Comparison of ENCODE assay signal across 1 mouse cellular context in genomic region chr5:114926153-114926684, GRCm38 (mm10).
TF ChIP-seq lines count a peak whose summit lies in the region.

No protein-coding gene starts in this region.

TF ChIP-seq in MEL, 35 proteins besides CTCF, POLR2A, EP300 and RAD21:
- TF ChIP-seq TAL1 (IDR thresholded peaks at IDR 0.05; ENCODE audit: low read length) (peak; percentile 56), GABPA (IDR thresholded peaks at IDR 0.05; ENCODE audit: low read depth, low read length) (no peak), RCOR1 (IDR thresholded peaks at IDR 0.05; ENCODE audit: low read depth, low read length) (no peak), GATA1 (IDR thresholded peaks at IDR 0.05; ENCODE audit: low read depth, low read length) (peak; percentile 54; the same call in 1 of the 2 replicates), JUND (IDR thresholded peaks at IDR 0.05; ENCODE audit: low read depth, low read length) (no peak)
